Mouse (Mus musculus) adipocyte (in vitro differentiated cells): ENCODE results near the gene Olfr685.

Source experiments
- DNase-seq: peaks from one replicate; pipeline ENCODE4 v3.0.0-alpha.2; 2016; ENCODE audit warnings: low spot score

The Olfr685 gene

GRCm38 (mm10) chr7:105185912-105186311, at the start of gene Olfr685:
Gene Olfr685, minus strand, starts transcription at chr7:105186012.
- no peak for DNase-seq

GRCm38 (mm10) chr7:105229386-105229785, 43.6 kb upstream of the Olfr685 start:
- no peak for DNase-seq

GRCm38 (mm10) chr7:105228138-105228537, 42.3 kb upstream of the Olfr685 start:
- no peak for DNase-seq

- no peak for DNase-seq
Observed at GRCm38 (mm10) chr7:105226703-105227102, 40.9 kb upstream of the Olfr685 start.

GRCm38 (mm10) chr7:105226072-105226471, 40.3 kb upstream of the Olfr685 start:
- no peak for DNase-seq

- no peak for DNase-seq
Observed at GRCm38 (mm10) chr7:105218281-105218680, 32.5 kb upstream of the Olfr685 start.

GRCm38 (mm10) chr7:105214761-105215160, 28.9 kb upstream of the Olfr685 start:
- no peak for DNase-seq

- DNase-seq: no peak
Observed at GRCm38 (mm10) chr7:105207385-105207784, 21.6 kb upstream of the Olfr685 start, which contains the start of gene Olfr686. Gene Olfr686, minus strand, starts transcription at chr7:105207485.

GRCm38 (mm10) chr7:105170773-105171172, 15.0 kb downstream of the Olfr685 start:
- peak; percentile 52 for DNase-seq

- DNase-seq: no peak
Observed at GRCm38 (mm10) chr7:105163553-105163952, 22.3 kb downstream of the Olfr685 start, which contains the start of gene Olfr684. Gene Olfr684, minus strand, starts transcription at chr7:105163653.

- DNase-seq: no peak
Observed at GRCm38 (mm10) chr7:105146912-105147311, 38.9 kb downstream of the Olfr685 start, which contains the start of gene Olfr683. Gene Olfr683, minus strand, starts transcription at chr7:105147012.

- DNase-seq: no peak
Observed at GRCm38 (mm10) chr7:105141275-105141674, 44.5 kb downstream of the Olfr685 start.
